ENCODE assay signal across 7 mouse cellular contexts in genomic region chr5:133482291-133483086, GRCm38 (mm10).
A peak's percentile ranks its signal among the peaks of the same experiment; 100 is the strongest.
DNase-seq lines count a peak whose midpoint lies in the region; ATAC-seq lines count a peak whose summit lies in the region.

No protein-coding gene starts in this region.

- ATAC-seq in megakaryocyte-erythroid progenitor cell, adult 5-6 weeks (replicated peaks; ENCODE audit: low FRiP score, low TSS enrichment, poor library complexity, severe bottlenecking) = no peak

- peak; percentile 2 for DNase-seq in adrenal gland, postnatal 25 days
- DNase-seq in cerebellum, adult 9-11 months = peak; percentile 30
- DNase-seq in frontal cortex, postnatal 25 days (ENCODE audit: low spot score in 2 of 2) = peak; percentile 6 to 11
- DNase-seq in left cerebral cortex, adult 9 months (ENCODE audit: low spot score in 2 of 2) = peak; percentile 40 to 42
- DNase-seq in skeletal muscle tissue, adult 2 months (ENCODE audit: low read depth, low spot score) = peak; percentile 67
- DNase-seq in kidney, adult 18-20 months = no peak
